Mouse (Mus musculus) left cerebral cortex, adult 11 months (tissue): ENCODE data around the gene Hist2h2ac.
"Not testable (repeated sequence)": the region's sequence is repeated elsewhere in the genome, so short reads cannot be mapped to it uniquely, and the experiment has no call there.

Source experiments
- DNase-seq: peaks from one replicate; pipeline ENCODE4 v3.0.0; 2022; ENCODE audit warnings: low spot score

Hist2h2ac gene

DNA sequence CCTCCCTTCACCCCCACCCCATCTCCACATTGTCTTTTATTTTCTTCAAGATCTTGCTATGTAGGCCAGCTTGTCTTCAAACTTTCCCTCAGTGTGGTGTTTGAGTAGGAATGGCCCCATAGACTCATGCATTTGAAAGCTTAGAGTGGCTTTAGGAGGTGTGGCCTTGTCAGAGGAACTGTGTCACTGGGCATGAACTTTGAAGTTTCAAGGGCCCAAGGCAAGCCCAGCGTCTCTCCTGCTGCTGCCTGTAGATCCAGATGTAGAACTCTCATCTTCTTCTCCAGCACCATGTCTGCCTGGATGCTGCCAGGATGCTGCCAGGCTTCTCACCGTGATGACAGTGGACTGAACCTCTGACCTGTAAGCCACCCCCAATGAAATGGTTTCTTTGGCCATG, 8.1 kb upstream of the Hist2h2ac start:
- no peak for DNase-seq

DNA sequence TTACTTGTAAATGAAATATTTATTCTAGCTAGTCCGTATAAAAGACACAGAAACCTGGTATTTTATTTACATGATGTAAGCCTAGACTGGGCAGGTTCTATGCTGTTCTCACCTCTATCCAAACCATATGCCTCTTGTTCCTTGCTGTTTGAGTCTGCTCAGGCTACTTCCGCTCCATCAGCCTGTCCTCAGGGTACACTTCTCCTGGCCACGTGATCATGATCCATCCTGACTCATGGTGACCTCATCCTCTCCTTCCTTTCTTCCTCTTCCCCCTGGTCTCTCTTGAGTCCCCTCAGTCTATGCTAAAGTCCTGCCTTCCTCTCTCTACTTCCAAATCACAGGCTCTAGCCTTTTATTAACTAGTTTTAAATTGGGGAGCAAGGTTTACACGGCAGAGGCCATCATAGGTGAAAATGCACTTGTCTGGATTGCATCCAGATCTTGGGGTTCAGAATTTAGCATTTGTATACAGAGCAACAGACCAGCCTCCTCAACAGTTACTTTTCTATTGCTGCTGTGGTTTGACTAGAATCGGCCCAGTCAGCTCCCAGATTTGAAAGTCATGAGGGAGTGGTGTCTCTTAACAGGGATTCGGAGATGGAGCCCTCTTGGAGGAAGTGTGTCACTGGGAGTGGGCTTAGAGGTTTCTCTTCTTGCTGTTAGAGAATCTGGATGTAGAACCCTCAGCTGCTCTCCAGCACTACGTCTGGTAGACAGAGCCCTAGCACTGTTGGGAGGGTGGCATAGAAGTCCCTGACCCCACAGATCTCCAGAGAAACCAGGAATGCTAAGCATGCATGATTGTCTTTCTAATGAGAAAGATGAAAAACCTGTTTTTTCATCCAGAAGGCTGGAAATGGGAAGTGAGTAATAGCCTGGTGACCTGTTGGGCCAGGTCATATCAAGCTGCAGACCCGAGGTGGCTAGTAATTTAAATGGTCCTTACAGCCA, 6.3 kb upstream of the Hist2h2ac start:
- DNase-seq, result no peak

DNA sequence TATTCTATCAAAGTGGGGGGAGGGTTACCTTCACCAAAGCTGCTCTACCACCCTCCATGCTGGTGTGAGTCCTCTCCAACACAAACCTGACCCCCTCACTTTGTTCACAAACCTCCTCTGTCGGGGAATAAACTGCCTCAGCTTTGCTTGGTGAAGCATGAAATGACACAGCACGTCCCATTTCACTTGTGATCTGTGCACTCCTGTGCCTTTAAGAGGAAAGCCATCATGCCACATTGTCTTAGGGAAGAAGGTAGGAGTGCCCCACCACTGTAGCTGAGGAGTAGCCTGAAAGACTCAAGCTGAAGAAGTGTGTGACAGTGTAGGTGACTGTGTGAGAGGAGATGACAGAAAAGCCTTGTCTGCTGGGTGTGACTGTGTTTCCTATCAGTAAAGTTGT, 4.7 kb upstream of the Hist2h2ac start:
- no peak for DNase-seq

DNA sequence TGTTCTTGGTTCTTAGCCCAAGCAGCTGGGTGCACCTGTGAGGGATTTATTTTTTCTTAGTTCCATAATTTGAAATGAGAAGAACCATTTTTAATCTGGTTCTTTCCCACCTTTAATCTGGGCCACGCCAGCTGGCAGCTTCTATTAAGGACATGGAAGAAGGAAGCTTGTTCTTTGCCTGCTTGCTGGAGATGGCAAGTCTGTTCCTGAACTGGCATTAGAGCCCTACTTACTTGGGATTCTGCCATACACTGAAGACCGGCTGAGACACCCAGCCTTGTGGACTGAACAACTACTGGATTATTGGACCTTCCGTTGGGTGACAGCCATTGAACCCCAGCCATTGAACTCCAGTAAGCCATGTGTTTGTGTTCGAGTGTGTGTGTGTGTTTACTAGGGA, 2.1 kb upstream of the Hist2h2ac start:
- no peak for DNase-seq

DNA sequence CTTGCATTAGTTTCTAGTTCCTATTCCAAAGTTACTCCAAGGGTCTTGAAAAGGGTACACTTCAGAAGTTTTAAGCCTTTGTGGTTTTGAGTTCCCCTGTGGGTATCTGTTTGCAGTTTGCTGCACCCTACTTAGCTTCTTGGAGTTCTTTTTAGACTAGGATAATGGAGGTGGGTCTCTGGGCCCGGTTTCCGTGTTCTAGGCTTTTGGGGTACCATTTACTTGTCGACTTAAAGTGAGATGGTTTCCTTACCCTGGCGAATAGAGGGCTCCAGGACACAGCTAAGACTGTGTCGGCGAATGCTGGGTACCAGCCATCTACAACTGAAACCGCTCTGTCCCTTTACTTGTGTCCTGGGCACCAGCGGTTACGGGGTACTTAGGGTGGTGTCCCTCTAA, 959 bp upstream of the Hist2h2ac start:
- no peak for DNase-seq

DNA sequence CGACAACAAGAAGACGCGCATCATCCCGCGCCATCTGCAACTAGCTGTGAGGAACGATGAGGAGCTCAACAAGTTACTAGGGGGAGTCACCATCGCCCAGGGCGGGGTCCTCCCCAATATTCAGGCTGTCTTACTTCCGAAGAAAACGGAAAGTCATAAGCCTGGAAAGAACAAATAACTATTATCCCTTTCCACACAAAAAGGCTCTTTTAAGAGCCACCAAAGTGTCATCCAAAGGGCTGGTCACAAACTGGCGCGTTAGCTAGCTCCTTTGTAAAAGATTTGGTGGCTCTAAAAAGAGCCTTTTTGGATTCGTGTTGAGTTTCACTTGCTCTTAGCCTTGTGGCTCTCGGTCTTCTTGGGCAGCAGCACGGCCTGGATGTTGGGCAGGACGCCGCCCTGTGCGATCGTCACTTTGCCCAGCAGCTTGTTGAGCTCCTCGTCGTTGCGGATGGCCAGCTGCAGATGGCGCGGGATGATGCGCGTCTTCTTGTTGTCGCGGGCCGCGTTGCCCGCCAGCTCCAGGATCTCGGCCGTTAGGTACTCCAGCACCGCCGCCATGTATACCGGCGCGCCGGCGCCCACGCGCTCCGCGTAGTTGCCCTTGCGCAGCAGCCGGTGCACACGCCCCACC, 432 bp downstream of the Hist2h2ac start:
- DNase-seq, result not testable (repeated sequence)

DNA sequence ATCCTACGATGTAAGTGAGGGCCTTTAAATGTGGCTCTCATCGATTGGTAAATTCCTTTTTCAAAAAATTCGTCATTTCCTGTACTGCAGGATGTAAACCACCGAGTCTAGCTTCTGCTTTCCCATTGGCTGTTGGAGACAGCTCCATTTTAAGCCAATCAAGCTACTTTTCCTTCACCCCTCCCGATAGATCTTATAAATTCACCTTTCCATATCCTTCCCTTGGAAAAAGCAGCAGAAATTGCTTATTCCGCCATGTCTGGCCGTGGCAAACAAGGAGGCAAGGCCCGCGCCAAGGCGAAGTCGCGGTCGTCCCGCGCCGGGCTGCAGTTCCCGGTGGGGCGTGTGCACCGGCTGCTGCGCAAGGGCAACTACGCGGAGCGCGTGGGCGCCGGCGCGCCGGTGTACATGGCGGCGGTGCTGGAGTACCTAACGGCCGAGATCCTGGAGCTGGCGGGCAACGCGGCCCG, 984 bp downstream of the Hist2h2ac start, which contains the start of the genes Bola1 and Hist2h2ab:
Gene Bola1, minus strand, starts transcription at position 49 of the 470 bp plus-strand sequence.
Gene Hist2h2ab, plus strand, starts transcription at position 205 of the 470 bp plus-strand sequence.
- peak; percentile 83 for DNase-seq

DNA sequence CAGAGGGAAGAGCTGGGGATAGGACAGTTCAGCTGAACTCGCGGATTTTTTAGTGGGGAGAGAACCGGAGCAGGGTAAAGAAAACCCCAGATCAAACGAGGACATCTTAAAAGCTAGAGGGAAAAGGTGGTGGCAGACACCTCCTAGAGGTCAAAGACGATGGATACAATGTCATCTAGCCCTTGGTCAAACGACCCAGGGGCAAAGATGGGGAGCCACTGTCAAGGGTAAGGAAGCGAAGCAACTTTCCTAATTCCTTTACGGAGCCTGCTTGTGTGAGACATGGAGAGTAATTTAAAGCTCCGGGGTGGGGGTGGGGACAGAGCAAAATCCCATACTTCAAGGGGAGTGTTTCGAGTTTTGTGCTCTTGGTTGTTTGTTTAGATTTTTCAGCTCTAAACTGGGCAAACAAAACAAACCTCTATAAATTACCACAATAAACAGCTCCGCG, 1.5 kb downstream of the Hist2h2ac start:
- no peak for DNase-seq

DNA sequence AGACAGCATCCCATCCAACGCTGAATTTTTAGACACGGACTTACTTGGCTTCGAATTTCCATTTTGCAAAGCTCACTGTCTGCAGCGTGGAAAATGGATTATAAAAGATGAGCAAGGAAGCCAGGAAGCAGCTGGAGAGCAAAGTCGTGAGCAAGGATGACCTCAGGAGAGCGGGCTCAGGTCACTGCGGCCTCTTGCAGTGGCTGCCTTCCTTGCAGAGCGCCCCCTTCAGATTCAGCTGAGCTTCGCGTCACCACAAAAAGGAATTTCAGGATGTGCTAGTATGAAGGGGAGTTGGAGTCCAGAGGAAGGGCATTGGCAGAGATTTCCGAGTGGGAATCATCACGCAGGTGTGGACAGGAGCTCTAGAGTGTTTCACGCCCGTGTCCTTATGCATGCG, 11.4 kb downstream of the Hist2h2ac start:
- no peak for DNase-seq

DNA sequence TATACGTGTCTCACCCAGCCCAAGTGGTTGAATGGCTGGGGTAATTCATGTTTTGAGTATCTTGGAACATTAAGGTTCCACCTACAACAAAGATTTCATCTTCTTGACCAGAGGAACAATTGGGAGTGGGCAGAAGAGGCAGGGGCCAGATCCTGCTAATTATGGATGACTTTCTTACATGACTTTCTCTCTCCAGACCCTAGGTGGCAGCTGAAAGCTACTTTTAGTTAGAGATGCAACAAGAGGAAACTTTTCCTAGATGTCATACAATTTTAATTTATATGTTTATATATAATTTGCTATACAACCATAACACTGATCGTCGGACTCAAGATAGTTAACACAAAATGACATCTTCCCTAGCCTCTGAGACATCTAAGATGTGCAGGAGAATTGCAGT, 12.9 kb downstream of the Hist2h2ac start:
- DNase-seq, result no peak

DNA sequence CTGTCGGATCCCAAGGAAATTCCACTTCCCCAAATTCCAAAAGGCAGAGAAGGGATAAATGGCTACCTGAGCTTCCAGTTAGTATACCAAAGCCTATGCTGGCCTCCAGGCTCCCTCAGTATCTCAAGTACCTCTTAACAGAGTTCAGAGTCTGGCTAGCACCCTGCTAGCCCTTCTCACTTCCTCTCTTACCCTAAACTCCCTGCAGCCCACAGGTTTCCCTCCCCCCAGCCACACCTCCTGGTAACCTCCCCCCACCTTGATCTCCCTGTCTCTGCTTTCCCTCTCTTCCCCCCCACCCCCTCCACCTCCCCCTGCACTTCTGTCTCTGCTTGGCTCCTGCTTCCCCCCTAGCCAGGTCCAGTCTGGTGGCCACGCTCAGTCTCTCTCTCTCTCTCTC, 20.9 kb downstream of the Hist2h2ac start:
- DNase-seq, result no peak

DNA sequence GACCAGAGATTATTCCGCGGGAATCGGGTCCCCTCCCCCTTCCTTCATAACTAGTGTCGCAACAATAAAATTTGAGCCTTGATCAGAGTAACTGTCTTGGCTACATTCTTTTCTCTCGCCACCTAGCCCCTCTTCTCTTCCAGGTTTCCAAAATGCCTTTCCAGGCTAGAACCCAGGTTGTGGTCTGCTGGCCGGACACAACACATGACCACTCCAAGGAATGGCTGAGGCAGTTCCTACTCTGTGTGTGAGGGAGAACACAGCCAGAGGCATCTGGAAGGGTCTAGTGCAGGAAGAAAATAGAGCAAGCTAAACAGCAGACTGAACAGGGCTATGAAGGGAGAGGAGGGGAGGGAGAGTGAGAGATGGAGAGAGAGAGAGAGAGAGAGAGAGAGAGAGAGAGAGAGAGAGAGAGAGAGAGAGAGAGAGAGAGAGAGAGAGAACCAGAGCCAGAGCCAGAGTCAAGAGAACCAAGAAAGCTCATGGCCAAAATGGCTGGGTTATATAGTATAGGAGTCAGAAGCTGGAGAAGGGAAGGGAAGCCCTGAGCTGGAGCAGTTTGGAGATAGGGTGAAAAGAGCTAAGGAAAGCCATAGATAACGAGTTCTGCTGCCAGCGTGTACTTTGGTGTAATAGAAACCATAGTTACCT, 22.0 kb downstream of the Hist2h2ac start:
- DNase-seq, result not testable (repeated sequence)

DNA sequence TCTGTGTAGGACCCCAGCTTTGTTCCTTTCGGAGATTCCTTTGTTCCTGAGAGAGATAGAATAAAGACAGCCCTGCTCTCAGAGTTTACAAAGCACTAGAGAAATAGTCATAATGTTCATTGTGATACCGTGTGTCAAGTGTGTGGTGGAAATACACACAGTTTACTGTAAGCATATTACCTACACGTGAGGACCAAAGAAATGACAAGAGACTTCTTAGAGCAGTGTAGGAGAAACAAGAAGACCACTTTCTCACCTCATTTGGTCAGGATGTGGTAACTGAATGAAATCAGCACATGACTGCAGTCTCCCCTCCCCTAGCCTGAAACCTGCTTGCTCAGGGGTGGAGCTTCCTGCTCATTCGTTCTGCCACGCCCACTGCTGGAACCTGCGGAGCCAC, 22.5 kb downstream of the Hist2h2ac start:
- no peak for DNase-seq

DNA sequence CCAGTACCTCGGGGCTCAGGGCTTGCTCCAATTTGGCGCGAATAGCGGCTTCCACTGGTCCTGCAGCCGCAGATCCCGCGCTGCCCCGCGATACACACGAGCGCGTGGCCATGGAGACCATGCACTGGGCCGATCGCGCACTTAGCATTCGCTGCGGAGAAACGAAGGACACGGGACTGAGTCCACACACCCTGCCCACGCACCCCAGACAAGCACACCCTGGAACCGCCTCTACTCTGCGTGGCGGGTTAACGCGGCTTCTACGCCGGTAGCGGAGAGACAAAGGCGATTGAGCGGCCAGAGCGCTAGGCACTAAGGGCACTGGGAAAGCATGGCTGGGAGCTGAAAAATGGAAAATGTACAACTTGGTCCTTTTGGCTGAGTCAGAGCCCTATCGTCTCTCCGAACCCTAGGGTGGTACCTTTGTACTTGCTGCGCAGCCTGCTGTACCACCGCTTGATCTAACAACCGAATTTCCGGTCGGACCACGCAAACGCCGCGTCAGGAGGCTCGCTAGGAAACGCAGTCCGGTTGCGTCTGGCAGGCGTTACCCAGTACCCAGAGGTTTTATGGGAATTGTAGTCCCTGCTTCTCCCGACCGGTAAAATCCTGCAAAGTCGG, 23.4 kb downstream of the Hist2h2ac start:
- DNase-seq, result peak; percentile 86

DNA sequence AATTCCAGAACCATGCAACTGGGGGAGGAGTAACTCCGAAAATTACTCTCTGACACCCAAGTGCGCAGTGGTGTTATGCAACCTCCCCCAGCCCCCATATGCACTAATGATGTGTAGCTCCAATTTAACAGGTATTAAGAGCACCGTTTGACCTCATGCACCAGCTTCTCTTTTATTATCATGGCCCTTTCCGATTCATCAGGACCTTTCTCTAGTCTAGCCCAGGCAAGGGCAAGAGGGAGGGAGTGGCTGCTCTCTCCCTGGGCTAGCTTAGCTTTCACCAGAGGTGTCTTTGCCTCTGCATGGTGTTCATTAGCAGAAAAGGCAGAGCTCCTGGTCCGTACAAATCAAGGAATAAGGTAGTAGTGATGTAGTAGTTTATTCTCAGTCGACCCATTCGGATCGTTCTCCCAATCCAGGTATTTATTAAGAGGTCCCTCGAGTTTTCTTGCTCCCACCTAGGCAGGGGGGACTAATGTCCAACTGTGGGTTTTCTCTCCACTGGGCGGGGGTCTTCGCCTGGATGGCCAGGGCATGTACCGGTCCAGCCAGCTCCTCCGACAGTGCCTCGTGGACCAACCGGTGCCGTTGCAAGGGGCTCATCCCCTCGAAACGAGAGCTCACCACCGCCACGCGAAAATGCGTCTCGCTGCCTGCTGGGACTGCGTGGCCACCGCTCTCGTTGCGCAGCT, 24.1 kb downstream of the Hist2h2ac start:
- DNase-seq, result no peak

DNA sequence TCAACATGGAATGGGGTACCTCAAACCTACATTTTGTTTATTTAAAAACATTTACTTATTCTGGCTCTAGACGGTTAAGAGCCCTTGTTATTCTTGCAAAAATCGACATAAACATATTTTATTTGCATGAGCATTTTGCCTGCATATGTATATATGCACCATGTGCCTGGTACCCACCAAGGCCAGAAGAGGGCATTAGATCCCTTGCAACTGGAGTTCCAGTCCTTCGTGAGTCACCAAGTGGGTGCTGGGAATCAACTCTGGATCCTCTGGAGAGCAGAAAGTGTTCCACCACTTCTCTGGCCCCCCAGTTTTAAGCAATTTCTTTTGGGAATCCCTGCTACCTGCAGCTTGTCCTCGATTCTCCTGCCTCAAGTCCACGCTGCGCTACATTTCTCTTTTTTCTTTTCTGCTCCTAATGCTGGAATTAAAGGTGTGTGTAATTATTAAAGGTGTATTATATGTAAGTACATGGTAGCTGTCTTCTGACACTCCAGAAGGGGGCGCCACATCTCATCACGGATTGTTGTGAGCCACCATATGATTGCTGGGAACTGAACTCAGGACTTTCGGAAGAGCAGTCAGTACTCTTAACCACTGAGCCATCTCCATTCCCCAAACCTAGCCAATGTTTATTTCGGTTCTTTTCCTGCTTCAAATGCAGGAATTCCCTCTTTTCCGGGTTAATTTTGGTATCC, 24.9 kb downstream of the Hist2h2ac start:
- no peak for DNase-seq

DNA sequence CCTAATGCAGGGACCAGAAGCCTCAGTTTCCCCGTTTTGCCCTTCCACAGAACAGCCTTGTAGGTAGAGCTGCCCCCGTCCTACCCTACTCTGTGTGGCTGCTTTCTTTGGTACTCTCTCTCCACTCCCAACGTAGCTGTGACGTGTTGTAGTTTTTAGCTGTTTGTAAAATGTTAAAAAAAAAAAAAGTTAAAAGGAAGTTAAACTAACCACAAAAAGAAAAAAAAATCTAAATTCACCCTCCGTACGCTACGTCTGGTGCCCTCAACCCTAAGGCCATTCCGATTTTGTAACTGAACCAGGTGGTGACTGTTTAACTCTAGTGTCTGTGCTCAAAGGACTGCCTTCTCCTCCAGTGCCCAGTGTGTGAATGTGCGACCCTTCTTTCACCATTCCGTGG, 25.7 kb downstream of the Hist2h2ac start:
- no peak for DNase-seq

DNA sequence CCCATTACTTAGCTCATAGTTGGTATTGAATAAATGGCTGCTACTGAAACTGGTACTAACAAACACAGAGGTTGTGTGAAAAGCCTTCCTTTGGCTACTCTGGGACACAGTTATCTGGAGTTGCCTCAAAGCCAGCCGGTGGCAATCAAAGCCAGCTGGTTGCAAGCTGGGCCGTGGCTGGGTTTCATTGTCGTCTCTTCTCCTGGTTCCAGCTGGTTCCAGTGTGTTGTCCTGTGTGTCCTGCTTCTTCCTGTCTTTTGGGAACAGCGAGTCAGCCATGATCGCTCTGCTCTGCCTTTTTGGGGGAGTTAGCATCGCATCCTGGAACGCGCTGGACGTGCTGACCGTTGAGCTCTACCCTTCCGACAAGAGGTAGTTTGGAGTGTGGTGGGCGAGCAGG, 27.7 kb downstream of the Hist2h2ac start:
- DNase-seq, result no peak

DNA sequence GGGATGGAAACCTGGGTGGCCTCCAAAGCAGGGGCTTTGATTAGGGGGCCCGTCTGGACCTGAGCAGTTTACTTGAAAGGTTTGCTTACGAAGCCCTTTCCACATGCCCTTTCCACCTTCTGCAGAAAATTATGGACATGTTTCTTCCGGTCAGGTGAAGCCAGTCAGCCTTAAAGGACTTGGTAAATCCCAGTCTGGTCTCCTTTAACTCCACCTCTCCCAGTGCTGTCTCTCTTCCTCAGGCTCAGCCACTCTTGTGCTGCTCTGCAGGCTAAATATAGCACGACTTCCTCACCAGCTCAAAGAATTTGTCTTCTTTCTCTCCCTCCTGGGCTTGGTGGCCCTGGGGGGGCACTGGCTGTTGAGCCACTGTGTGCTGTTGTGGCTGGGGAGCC, 38.3 kb downstream of the Hist2h2ac start:
- no peak for DNase-seq

DNA sequence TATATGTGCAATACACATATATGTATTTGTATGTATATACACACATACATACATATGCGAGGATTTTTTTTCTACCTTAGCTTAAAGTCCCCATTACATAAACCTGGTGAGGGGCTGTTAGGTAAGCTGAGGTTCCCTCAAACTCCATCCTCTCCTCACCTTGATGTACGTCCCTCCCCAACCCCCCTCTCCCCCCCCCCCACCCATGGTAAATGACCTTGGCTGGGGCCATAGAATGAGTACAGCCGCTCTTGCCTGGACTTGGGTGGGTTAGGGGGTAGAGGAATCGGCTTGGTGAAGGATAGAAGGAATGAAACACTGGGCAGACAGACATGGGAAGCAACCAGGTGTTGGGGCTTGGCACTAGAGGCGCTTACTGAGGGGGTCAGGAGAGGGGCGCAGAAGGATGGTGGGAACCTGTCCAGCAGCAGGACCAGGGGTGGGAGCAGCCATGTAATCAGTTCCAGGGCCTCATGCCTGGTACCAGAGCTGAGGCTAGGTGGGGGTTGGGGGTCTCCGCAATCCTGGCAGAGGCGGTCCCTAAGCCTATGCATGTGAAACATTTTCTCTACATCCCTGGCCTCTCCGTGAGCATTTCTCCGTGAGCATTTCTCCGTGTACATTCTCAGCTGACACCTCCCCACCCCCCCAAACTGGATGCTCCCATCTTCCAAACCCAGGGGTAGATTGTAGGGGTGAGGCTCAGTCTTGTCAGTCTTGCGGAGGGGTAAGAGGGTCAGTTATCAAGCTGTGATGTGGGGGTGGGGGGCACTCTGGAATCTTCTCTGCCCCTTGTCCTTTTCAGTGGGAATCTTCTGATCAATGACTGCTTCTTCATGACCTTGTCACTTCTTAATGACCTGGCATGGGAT, 38.9 kb downstream of the Hist2h2ac start:
- DNase-seq, result no peak
